Mouse (Mus musculus): Measurements from ENCODE around the gene Lrrc28.

Gene Lrrc28

GRCm38 (mm10) chr7:67486925-67487760, 157.9 kb downstream of the Lrrc28 start:
- DNase-seq (ENCODE audit: low spot score), result no peak

DNA sequence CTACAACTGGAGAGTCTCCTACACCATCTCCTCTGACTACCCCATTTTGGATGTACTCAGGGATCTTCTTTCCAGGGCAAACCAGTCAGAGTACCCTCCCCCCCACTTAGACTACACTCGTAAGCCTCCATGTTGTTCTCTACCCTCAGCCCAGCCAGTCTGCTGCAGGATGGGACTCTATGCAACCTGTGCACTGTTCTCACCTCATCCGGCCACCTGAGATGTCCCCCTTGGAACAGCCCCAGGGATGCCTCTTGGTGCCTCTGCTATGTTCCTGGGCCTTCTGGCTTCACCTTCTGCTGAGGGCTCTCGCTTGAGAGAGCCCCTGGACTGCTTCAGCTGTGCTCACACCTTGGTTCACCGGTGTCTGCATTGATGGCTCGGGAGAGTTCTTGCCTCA, 158.7 kb downstream of the Lrrc28 start:
- DNase-seq (ENCODE audit: low spot score), result no peak

DNA sequence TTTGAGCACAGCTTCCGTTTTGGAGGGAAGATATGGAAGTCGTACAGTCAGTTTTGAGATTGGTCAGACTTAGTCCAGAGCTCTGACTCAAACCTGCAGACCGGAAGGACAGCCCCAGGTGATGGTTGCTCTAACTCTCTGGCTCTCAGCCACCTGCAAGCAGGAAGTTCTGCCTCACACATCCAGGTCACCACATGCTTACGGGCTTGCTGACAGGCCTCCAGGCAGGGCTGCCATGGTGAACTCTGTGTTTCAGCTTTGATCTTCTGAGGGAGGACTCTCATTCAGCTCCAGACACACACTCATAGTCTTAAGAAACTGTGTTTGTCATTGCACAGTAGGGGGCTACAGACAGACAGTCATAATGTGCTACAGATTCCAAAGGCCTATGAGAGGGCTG, 161.4 kb downstream of the Lrrc28 start:
- no peak for DNase-seq (ENCODE audit: low spot score)

DNA sequence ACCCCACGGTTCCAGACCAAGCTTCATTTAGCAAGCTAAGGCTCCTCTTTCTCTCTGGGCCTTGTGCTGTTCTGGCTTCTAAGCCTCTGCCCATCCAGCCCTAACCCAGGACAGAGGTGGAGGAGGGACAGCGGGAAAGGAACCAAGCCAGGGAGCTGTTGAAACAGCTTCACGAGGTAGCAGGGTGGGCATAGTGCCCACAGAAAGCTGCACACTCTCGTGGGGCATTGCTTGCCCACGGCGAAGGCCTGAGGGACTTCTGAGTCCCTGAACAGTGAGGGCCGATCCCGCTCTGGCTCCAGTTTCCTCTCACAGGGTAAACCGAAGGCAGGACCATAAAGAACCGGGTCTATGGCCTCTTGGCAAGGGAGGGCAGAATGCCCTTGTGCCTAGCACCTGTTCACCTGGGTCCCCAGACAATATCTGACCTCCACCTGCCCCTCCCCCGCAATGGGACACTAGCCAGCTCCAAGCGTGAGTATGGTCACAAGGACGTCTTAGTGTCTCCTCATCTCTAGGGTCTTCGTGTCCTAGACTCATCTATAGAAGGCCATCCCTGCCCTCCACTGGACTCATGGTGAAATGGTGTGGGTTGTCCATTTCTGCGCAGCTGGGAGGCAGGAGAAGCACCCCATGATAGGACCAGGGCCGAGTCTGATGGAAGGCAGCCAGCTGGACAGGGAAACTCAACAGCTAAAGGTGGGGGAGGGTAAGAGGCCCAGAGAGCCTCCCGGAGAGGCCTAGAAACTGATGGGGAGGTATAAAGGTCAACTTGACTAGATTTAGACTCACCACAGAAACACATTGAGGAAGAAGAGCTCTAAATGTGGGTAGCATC, 165.3 kb downstream of the Lrrc28 start:
- DNase-seq (ENCODE audit: low spot score), result no peak

DNA sequence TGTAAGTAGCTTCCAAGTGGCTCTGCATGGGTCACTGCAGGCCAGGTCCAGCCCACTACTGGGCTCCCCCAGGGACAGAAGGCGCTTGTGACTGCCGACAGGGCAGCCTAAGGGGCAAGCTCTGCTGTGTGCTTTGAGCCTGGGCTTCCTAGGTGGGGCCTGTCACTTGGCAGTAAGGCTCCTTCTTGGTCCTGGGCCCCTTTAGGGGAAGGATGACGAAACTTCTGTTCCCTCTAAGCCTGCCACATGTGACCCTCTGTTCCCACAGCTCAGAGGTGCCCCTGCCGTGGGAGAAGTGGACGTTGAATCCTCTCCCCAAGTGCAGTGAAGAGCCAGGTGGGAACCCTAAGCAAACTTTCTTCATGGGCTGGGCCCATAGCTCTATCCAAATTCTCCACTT, 165.9 kb downstream of the Lrrc28 start:
- DNase-seq (ENCODE audit: low spot score), result no peak

DNA sequence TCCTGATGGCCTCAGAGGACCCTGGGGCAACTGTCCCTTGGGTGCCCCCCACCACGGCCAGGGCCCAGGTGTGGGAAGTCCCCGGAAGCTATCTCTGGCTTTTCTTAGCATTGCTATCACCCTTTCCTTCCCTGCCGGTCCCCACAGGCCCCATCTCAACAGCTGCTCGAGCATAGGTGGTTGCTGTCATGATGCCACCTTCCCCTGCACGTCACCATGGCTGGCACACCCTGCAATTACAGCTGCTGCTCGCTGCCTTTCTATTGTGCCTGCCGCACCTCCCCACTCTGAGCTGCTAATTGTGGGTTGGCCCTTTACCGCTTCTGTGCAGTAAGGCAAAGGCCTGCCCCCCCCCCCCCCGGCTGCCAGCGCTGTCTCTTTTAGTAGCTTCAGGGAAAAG, 167.1 kb downstream of the Lrrc28 start:
- no peak for DNase-seq (ENCODE audit: low spot score)

DNA sequence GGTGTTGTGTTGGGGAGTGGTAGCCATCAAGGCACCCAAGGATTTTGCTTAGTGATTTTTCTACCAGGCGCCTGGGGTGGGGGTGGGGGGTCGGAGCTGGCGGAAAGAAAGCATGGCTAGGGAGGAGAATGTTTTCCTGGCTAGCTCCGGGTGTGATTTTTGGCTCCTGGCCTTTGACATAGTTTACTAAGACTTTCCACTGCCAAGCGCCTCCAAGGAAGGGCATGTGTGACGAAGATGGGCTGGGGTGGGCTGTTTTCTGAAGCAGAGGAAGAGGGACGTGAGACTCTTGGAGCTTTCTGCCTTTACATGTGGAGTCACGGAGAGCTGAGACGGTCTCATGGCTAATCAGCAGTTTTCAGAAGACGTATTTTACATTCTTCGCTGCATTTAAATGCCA, 173.8 kb downstream of the Lrrc28 start:
- DNase-seq (ENCODE audit: low spot score), result no peak

- no peak for DNase-seq (ENCODE audit: low spot score)
Measured at GRCm38 (mm10) chr7:67468802-67469408, 176.2 kb downstream of the Lrrc28 start.

GRCm38 (mm10) chr7:67468180-67468579, 176.9 kb downstream of the Lrrc28 start:
- DNase-seq (ENCODE audit: low spot score), result no peak

DNA sequence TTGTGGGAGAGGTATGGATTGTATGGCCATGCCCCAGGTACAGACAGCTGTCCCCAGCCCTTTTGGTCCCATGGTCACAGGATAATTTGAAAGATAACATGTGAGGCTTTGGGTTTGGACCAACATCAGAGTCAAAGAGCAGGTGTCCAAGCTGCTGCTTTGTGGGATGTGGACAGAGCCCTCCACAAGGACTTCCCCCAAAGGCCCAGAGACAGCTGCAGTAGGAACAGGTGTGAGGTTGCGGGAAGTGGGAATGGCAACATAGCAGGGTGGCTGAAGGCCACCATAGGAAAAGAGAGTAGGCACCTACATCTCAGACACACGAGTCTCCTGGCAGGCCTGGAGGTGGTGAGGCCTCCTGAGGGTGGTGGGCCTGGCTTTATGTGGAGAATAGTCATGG, 178.7 kb downstream of the Lrrc28 start:
- DNase-seq (ENCODE audit: low spot score), result no peak

GRCm38 (mm10) chr7:67464633-67465032, 180.4 kb downstream of the Lrrc28 start:
- DNase-seq (ENCODE audit: low spot score), result no peak

- no peak for DNase-seq (ENCODE audit: low spot score)
Measured at GRCm38 (mm10) chr7:67463565-67463964, 181.5 kb downstream of the Lrrc28 start.

Measured in layer of hippocampus, adult 9-10 months (tissue).